ENCODE assay signal across 19 mouse cellular contexts in genomic region chr10:95354047-95354446, GRCm38 (mm10).
"Had no signal": no experiment of that assay in that cellular context is flagged by ENCODE, and none has a peak within 500 bp of the region (broad histone marks: within the 10 kb centered on the region; RNA-seq: fewer than 3 reads in every experiment).

No protein-coding gene starts in this region.

- H3K9ac ChIP-seq: liver, embryonic 13.5 days; midbrain, embryonic 12.5 days; midbrain, embryonic 15.5 days; neural tube, embryonic 13.5 days had no signal

- H3K9me3 ChIP-seq: liver, embryonic 13.5 days; midbrain, embryonic 12.5 days; midbrain, embryonic 15.5 days had no signal

- DNase-seq: kidney, adult 9 months; kidney, postnatal 14 days; layer of hippocampus, postnatal 36 days; liver, embryonic 13.5 days; lung, adult 2 months; lung, postnatal 14 days; lung, postnatal 4 days; retina, postnatal 1 day; right cerebral cortex, postnatal 4 days; thymus, adult 2 months; thymus, postnatal 14 days; thymus, postnatal 4 days had no signal

- H3K4me1 ChIP-seq: liver, embryonic 13.5 days; midbrain, embryonic 12.5 days; midbrain, embryonic 15.5 days had no signal

- H3K4me2 ChIP-seq: liver, embryonic 13.5 days; midbrain, embryonic 12.5 days; midbrain, embryonic 15.5 days; neural tube, embryonic 13.5 days had no signal

- H3K4me3 ChIP-seq: layer of hippocampus, adult 2 months; left cerebral cortex, adult 2 months; liver, embryonic 13.5 days; midbrain, embryonic 12.5 days; midbrain, embryonic 15.5 days; myocyte; neural tube, embryonic 13.5 days had no signal

- H3K27me3 ChIP-seq: liver, embryonic 13.5 days; midbrain, embryonic 12.5 days; midbrain, embryonic 15.5 days; neural tube, embryonic 13.5 days had no signal

- ATAC-seq: midbrain, embryonic 15.5 days had no signal

- H3K27ac ChIP-seq: layer of hippocampus, adult 2 months; left cerebral cortex, adult 2 months; liver, embryonic 13.5 days; midbrain, embryonic 12.5 days; midbrain, embryonic 15.5 days; neural tube, embryonic 13.5 days; stomach, postnatal 0 days had no signal

- H3K36me3 ChIP-seq: liver, embryonic 13.5 days; midbrain, embryonic 12.5 days; midbrain, embryonic 15.5 days; neural tube, embryonic 13.5 days had no signal
